Mouse (Mus musculus) forelimb bud, embryonic 11.5 days (tissue): ENCODE measurements at regions not wholly inside any gene's neighbourhood (a gene's known extent, or its start where the extent isn't known, plus 50 kb on each side); places are given as distances from the start of the nearest gene placed in this dataset.

Experiments used
- DNase-seq: peaks from one replicate; pipeline ENCODE4 v3.0.0-alpha.2; 2012; ENCODE audit warnings: low read depth, low spot score

- no peak for DNase-seq
Observed at GRCm38 (mm10) chr10:98424450-98424849, 489.8 kb upstream of the Atp2b1 start.

- DNase-seq = no peak
Observed at GRCm38 (mm10) chr10:98434974-98435373, 479.2 kb upstream of the Atp2b1 start.

DNA sequence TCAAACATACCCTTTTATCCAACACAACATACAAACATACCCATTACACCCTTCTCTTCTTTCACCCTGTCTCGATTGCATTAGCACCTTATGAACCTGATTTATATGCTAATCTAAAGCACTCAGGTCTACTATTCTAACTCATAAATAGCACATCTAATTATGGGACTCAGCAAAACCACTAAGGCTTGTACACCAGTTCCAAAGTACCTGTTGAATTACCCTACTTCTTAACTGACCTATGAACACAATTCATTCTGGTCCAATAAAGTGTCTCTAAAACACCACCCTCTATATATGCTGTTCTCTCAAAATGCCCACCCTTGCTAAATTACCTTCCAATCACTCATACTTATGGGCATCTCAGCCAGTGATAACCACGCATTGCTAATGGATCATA is 452.7 kb upstream of the Atp2b1 start:
- no peak for DNase-seq

DNA sequence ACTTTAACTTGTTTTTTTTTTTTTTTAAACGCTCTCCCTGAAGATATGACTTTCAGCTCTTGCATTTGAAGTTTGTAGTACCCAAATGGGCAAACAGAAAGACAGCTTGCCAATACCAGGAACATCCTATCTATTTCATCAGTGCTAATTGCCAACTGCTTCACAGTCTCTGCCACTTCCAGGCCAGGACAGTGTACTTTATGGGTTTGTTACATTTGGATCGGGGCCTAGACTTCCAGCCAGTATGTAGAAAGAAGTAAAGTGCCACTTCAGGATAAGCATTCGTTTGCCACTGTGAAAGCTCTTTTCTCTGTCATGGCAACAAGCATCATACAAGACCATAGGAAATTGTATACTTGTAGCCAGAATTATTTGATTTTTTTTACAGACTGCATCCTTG is 439.6 kb upstream of the Atp2b1 start:
- DNase-seq = no peak

GRCm38 (mm10) chr10:98485751-98486681 is 428.2 kb upstream of the Atp2b1 start:
- peak; percentile 40 for DNase-seq

- DNase-seq = peak; percentile 58
Observed at GRCm38 (mm10) chr10:98494354-98494753, 419.9 kb upstream of the Atp2b1 start.

- DNase-seq = no peak
Observed at GRCm38 (mm10) chr10:98496254-98496653, 418.0 kb upstream of the Atp2b1 start.

- no peak for DNase-seq
Observed at GRCm38 (mm10) chr10:98500315-98500714, 413.9 kb upstream of the Atp2b1 start.

DNA sequence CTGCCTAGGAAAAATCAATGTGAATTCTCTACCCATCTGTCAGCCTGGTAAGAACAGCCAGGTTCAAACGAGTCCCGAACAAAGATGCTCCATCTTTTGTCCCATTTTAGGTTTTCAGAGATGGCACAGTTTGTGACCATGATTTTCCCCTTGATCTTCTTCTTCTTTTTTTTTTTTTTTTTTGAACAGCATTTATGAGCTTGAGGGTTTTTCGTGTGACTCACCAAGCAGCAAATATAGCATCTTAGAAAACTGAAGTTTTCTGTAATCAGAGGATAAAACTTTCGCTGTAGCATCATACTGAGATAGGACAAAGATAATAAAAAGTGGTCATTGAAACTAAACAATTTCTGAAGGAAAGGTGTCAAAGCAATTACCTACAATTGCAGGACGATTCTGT is 412.6 kb upstream of the Atp2b1 start:
- no peak for DNase-seq

- no peak for DNase-seq
Observed at GRCm38 (mm10) chr10:98504524-98504923, 409.7 kb upstream of the Atp2b1 start.

DNA sequence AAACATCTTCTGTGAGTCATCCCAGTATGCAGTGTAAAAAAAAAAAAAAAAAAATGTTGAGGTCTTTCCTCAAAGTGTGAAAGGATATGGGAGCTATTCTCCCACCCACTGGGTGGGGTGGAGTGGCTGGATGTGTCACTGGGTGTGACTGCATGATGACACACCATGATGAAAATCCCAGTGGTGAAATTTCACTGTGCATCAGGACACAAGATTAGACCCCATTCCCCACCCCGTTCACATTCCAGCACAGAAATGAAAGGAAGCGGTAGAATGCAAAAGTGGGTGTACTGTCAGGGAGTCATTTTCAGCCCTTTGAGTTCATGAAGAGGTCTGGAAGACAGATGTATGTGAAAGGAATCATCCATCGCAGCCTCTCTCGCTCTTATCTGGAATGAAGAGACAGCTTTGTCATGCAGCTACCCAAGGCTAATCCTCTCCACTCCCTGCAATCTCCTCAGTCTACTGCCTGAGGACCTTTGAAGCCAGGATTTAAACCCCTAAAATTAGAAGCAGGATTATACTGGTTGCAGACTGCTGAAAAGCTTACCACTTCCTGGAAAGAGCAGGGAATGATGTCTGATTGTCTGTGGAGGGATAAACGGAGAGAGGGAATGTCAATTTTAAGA is 405.6 kb upstream of the Atp2b1 start:
- DNase-seq = no peak

- no peak for DNase-seq
Observed at GRCm38 (mm10) chr10:98514836-98515235, 399.4 kb upstream of the Atp2b1 start.

- DNase-seq = no peak
Observed at GRCm38 (mm10) chr10:98517609-98518008, 396.6 kb upstream of the Atp2b1 start.

DNA sequence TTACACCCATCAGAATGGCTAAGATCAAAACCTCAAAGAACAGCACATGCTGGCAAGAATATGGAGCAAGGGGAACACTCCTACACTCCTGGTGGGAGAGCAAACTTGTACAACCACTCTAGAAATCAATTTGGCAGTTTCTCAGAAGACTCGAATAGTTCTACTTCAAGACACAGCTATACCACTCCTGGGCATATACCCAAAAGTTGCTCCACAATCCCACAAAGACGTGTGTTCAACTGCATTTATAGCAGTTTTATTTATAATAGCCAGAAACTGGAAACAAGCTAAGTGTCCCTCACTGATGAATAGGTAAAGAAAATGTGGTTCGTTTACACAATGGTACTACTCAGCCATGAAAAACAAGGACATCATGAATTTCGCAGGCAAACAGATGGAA is 384.6 kb upstream of the Atp2b1 start:
- DNase-seq = no peak

GRCm38 (mm10) chr10:98531425-98531824 is 382.8 kb upstream of the Atp2b1 start:
- no peak for DNase-seq

GRCm38 (mm10) chr10:98538706-98539105 is 375.5 kb upstream of the Atp2b1 start:
- no peak for DNase-seq

- no peak for DNase-seq
Observed at GRCm38 (mm10) chr10:98541062-98541461, 373.1 kb upstream of the Atp2b1 start.

DNA sequence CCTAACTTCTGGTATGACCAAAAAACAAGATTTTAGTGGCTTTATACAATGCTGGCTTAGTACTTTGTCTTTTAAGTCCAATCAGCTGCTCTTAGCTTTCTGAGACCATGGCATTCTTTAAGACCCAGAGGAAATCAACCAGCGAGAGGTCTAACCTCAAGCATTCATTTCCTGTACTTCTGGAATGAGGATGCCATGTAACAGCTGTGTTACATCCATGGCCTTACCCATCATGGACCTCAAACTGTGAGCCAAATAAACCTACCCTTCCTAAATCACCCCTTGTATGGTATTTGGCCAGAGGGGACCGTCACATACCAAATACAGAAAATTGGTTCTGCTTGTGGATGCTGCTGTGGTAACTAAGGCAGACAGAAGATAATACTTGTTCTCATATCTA is 372.1 kb upstream of the Atp2b1 start:
- DNase-seq = no peak

- peak; percentile 71 for DNase-seq
Observed at GRCm38 (mm10) chr10:98543253-98543997, 370.8 kb upstream of the Atp2b1 start.

DNA sequence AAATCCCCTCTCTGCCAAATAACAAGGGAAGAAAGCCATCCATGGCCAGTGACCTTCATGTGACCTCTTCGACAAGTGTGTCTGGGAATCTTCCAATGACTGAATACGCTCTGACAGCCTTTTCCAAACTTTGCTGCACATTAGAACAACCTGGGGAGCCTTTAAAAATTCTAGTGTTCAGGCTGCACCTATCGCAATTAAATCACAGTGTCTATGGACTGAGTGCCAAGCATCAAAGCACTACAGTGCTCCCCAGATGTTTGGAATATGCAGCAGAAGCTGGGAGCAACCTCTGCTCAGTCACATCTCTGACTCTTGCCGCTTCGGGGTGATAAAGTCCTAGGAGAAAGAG is 370.2 kb upstream of the Atp2b1 start:
- DNase-seq = peak; percentile 35

GRCm38 (mm10) chr10:98554575-98554974 is 359.6 kb upstream of the Atp2b1 start:
- no peak for DNase-seq

- no peak for DNase-seq
Observed at GRCm38 (mm10) chr10:98557470-98558060, 356.6 kb upstream of the Atp2b1 start.
